24 mouse cellular contexts compared by ENCODE assay signal in the genomic region with DNA sequence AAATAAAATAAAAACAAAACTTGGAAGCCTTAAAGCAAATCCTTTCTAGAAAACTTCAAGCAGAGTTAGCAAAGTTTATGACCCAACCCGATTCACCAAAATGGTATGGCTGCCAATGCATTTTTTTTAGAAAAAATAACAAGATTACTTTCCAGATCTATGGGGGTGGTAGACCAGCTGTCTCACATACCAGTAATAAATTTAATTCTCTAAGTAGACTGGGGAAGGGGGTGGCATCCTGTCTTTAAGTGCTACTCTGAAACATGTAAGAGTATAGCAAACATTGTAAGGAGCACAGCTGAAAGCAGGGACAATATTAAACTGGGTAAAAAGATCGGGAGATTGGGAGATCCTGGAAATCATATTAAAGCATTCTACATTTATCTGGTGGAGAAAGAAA.
DNase-seq lines count a peak whose midpoint lies in the region; ATAC-seq lines count a peak whose summit lies in the region.
"Had no signal": no experiment of that assay in that cellular context is flagged by ENCODE, and none has a peak within 500 bp of the region (broad histone marks: within the 10 kb centered on the region; RNA-seq: fewer than 3 reads in every experiment).

No protein-coding gene starts in this region.

- DNase-seq in frontal cortex, postnatal 10 days (ENCODE audit: low spot score in 2 of 2), result no peak
- DNase-seq in layer of hippocampus, adult 9-11 months, result peak; percentile 10
- DNase-seq in layer of hippocampus, postnatal 36 days, result no peak
- DNase-seq in left cerebral cortex, postnatal 25 days (ENCODE audit: low spot score in 2 of 2), result peak; percentile 7 to 74
- DNase-seq in left cerebral cortex, postnatal 14 days (ENCODE audit: low spot score in 2 of 2), result no peak
- peak; percentile 68 for DNase-seq in brain, adult 2 months (ENCODE audit: low read depth, low spot score)
- no peak for DNase-seq in heart, postnatal 10 days
- DNase-seq: adrenal gland, adult 8-10 months; adrenal gland, postnatal 14 days; adrenal gland, postnatal 36 days; B cell, adult 2 months; cerebellum, adult 11 months; cerebellum, adult 18-20 months; cerebellum, adult 8-10 months; cerebellum, adult 9-11 months; cerebellum, postnatal 14 days; cerebellum, postnatal 36 days; embryo, embryonic 11 days had no signal

- ATAC-seq in frontal cortex, adult (ENCODE audit: low TSS enrichment), result peak; percentile 95
- ATAC-seq: activated CD4-positive, CD25-positive, alpha-beta regulatory T cell, adult 4 months; CD4-positive, CD25-positive, alpha-beta regulatory T cell, adult 4 months; forebrain, embryonic 13.5 days; forebrain, embryonic 15.5 days; Patski had no signal

- intact Hi-C loops in left cerebral cortex, postnatal 25 days (cut with DNase I), result no loop called here
- intact Hi-C loops in left cerebral cortex, postnatal 14 days (cut with DNase I), result no loop called here
- intact Hi-C loops in heart, postnatal 10 days (cut with DNase I), result no loop called here

Comparison
In these comparisons a context has a peak if more than half of its experiments do, and no peak if none do; other contexts are left out.
1. DNase-seq: peak in layer of hippocampus, adult 9-11 months (single experiment), left cerebral cortex, postnatal 25 days (2 of 2) and brain, adult 2 months (single experiment); none in frontal cortex, postnatal 10 days (0 of 2), layer of hippocampus, postnatal 36 days (0 of 2), left cerebral cortex, postnatal 14 days (0 of 2) and heart, postnatal 10 days (0 of 2).